Mouse (Mus musculus) embryo, embryonic 10 days (tissue): Measurements from ENCODE around the gene Slc22a23.
A peak's percentile ranks its signal among the peaks of the same experiment; 100 is the strongest.

Experiments used
- DNase-seq: peaks from one replicate; pipeline ENCODE4 v3.0.0-alpha.2; 2015; ENCODE audit warnings: low spot score

The Slc22a23 gene

DNA sequence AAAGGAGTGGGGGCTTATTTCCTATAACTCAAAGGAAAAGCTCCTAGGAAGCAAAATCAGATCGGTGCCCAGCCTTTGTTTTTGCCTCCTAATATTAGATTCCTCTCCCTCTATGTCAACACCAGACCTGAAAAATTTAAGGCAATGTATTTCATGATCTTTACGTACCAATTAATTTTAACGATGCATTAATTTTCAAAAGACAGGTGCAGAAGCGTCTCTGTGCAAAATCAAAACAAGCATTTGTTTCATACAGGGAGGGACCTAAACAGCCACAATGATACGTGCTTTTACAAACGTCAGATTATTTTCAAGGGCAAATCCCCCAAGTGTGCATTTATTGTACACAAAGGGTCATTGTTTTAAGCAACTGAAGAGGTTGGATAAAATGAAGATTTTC is 212.1 kb downstream of the Slc22a23 start:
- no peak for DNase-seq

DNA sequence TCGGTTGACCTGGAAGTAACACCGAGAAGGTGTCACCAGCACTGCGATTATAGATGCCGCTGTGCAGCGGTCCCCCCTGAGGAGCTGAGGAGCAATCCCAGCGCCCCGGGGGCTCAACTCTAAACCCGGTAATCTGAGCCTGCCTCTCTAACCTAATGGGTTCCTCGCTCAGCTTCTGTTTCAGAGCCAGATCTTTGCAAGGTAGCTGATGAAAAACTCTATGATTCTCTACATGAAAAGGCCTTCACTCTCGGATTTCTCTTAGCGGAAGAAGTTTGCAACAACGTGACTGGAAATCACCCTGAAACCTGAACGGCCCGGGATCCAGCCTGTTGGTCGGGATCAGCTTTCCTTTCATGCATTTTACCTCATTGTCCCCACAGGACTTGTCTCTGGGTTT is 212.7 kb downstream of the Slc22a23 start:
- peak; percentile 34 for DNase-seq

DNA sequence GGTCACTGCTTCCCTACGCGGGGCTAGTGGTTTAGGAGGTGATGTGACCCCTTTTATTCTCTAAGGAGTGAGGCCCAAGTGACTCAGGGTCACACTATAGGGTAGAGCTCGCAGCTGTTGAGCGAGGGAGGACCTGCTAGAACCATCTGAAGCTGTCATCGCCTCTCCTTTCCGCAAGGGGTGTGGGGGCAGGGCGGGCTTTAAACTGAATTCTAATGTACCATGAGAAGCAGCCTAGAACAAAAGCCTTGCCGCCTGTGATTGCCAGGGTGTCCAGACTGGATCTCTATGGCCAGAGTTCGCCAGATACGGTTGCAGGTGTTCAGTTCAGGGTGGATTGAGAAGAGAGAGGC is 213.3 kb downstream of the Slc22a23 start:
- peak; percentile 77 for DNase-seq

DNA sequence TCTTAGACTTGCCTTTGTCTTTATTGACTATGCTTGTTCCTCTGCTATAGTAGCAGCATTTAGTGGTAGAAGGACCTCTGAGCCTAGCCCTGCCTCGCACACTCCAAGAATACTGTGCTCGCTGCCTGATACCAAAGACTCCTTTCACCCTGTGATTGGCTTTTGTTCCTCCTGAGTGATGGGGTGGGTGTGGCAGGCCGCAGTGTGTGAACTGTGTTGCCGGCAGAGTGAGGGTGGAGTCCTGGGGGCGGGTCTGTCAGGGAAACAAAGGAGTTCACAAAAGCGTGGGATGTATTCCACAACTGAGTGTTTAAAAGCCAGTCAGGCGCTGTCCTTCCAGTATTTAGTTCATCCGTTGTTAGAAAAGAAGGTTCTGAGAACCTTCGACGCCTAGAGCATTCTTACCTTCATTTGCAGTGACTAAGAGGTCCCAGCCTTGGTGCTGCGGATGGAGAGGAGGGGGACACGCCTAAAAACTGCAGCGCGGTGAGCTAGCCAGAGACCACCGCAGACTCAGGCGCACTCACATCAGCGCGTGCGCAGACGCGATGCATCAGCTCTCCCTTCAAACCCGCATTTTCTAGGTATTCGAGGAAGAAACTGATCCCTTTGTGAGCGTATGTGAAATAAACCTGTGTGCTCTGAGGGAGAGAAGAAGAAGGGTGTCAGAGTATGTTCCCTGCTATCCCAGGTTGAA is 213.8 kb downstream of the Slc22a23 start:
- peak; percentile 90 for DNase-seq

DNA sequence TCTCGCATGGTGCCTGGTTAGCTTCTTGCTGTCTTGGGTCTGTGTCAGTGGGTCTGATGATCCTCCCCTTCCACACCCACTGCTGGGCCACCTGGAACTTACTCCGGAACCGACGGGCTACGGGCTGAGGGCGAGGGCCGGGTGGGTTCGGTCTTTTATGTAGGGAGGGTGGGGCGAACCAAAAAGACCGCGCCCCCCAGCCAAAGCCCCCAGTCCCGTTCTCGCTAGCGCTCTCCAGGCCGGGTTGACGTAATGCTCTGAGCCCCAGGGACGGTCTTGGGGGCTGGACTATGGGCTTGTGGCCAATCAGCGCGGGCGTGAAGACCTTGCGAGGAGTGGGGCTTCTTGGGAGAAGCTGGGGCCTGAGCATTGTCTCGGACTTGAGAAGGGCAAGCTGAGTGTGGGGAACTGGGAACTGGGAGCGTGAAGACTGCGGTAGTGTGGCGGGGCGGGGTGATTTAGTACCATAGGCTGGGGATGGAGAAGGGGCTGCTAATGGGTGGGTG is 214.7 kb downstream of the Slc22a23 start, which contains the start of gene Tubb2b:
Gene Tubb2b, minus strand, starts transcription at position 241 of the 506 bp plus-strand sequence.
- DNase-seq, result peak; percentile 97

DNA sequence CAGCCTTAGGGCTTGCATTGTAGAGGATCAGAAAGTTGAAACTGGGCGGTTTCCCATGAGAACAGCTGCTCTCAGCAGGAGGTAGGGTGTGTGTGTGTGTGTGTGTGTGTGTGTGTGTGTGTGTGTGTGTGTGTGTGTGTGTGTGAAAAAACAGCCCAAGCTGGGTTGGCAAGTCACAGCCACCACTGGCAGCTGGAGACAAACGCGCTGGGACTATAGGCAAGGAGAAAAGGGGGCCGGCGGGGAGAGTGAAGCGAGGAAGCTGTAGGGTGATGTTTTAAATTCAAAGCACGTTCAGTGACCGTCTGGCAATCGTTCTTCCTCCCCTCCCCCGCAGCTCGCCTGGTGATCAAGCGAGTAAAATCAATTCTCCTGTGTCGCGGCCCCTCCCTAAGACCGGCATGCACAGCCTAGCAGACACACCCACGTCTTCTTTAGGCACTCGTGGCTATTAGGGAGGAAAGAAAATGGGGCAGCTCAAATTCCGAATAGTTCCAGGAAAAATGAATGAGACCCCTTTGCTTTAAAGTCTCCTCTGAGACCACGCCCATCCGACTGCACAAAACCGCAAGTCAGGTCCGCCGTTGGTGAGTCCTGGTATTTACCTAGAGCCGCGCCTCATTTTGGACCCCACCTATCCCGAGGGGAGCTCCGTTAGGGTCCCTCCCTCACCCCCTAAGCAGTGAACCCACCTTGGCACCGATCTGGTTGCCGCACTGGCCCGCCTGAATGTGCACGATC is 215.3 kb downstream of the Slc22a23 start:
- peak; percentile 81 for DNase-seq
